Mouse (Mus musculus) heart, adult 2 months (tissue): ENCODE measurements at regions not wholly inside any gene's neighbourhood (a gene's known extent, or its start where the extent isn't known, plus 50 kb on each side); places are given as distances from the start of the nearest gene placed in this dataset.

Experiments
- DNase-seq, 2 experiments: peaks; one replicate each; pipeline ENCODE4 v3.0.0; 2021
- H3K27ac ChIP-seq: fragments of 200-600 bp; 2 replicates; pipeline ENCODE4 v1.8.1; 2022
- H3K27me3 ChIP-seq: fragments of 200-500 bp; 2 replicates; pipeline ENCODE4 v1.6.1; 2012; ENCODE audit warnings: mild to moderate bottlenecking, low read length, inconsistent platforms, mixed read lengths; ENCODE audit not compliant: control insufficient read depth, insufficient read depth
- H3K36me3 ChIP-seq: fragments of 200-500 bp; 2 replicates; pipeline ENCODE4 v1.6.1; 2012; ENCODE audit warnings: low read length, inconsistent platforms; ENCODE audit not compliant: control insufficient read depth, insufficient read depth
- H3K4me1 ChIP-seq: fragments of 200-500 bp; 2 replicates; pipeline ENCODE4 v1.6.1; 2011; ENCODE audit warnings: low read length; ENCODE audit not compliant: control insufficient read depth, insufficient read depth
- H3K4me3 ChIP-seq: fragments of 200-600 bp; 2 replicates; pipeline ENCODE4 v1.8.1; 2022
- H3K79me2 ChIP-seq: fragments of 200-500 bp; replicated peaks from 2 replicates; pipeline ENCODE4 v1.6.1; 2012; ENCODE audit warnings: mild to moderate bottlenecking, inconsistent platforms, low read length, moderate library complexity, mixed read lengths; ENCODE audit not compliant: control insufficient read depth, insufficient read depth
- H3K9ac ChIP-seq: fragments of 200-500 bp; 2 replicates; pipeline ENCODE4 v1.6.1; 2012; ENCODE audit warnings: low read depth, mild to moderate bottlenecking, control low read depth, inconsistent platforms, low read length, mixed read lengths
- CTCF ChIP-seq: fragments of 200-600 bp; IDR thresholded peaks from 2 replicates; pipeline ENCODE4 v1.8.1; 2022; ENCODE audit warnings: antibody characterized with exemption, mild to moderate bottlenecking, moderate library complexity
- EP300 ChIP-seq: fragments of 200-500 bp; IDR thresholded peaks from 2 replicates; pipeline ENCODE4 v1.6.1; 2011; ENCODE audit warnings: low read depth, low read length, control low read depth; ENCODE audit not compliant: insufficient read depth
- POLR2A ChIP-seq: fragments of 200-500 bp; IDR thresholded peaks from 2 replicates; pipeline ENCODE4 v1.6.1; 2011; ENCODE audit warnings: mild to moderate bottlenecking, low read depth, low read length, control low read depth; ENCODE audit not compliant: insufficient read depth
- WGBS: fragments of 180-500 bp; shearing (Covaris S2); methylation state at CpG from one replicate; pipeline ENCODE4 v1.1.7; 2018; 5-methylcytosine and 5-hydroxymethylcytosine counted together
- intact Hi-C: fragments of 180-260 bp; cut with DNase I; formaldehyde crosslinking; loops from one replicate; pipeline ENCODE4 v1.15.1; 2025

GRCm38 (mm10) chr8:107719656-107720055 lies 131.4 kb upstream of the Psmd7 start:
- DNase-seq: no peak
- WGBS: 62% methylated on average over 3 of the region's 3 CpGs
- TF ChIP-seq CTCF: peak; percentile 25; the same call in 1 of the 2 replicates
- TF ChIP-seq POLR2A: no peak
- TF ChIP-seq EP300: no peak

GRCm38 (mm10) chr8:107726716-107727115 lies 138.5 kb upstream of the Psmd7 start:
- DNase-seq: no peak
- intact Hi-C loops: no loop called here
- Histone ChIP-seq H3K36me3 (no peaks in the 10 kb centered on the region), H3K79me2 (no peaks in the 10 kb centered on the region), H3K27me3 (no peaks in the 10 kb centered on the region), H3K4me3 (no peak overlapping the region), H3K9ac (no peak overlapping the region), H3K27ac (no peak overlapping the region), H3K4me1 (no peaks in the 10 kb centered on the region)
- TF ChIP-seq EP300 (no peak), POLR2A (no peak), CTCF (no peak)
- 93% methylated on average over 1 of the region's 1 CpGs for WGBS

More at GRCm38 (mm10) chr8:107719656-107720055, 131.4 kb upstream of the Psmd7 start:
- H3K4me1 ChIP-seq: no peaks in the 10 kb centered on the region
- H3K27me3 ChIP-seq: no peaks in the 10 kb centered on the region
- no peaks in the 10 kb centered on the region for H3K36me3 ChIP-seq
- no peaks in the 10 kb centered on the region for H3K79me2 ChIP-seq
- intact Hi-C loops: no loop called here
- H3K4me3 ChIP-seq: no peak overlapping the region
- H3K27ac ChIP-seq: no peak overlapping the region
- H3K9ac ChIP-seq: no peak overlapping the region

- H3K9ac ChIP-seq: no peak overlapping the region
- intact Hi-C loops: no loop called here
- WGBS: 88% methylated on average over 6 of the region's 6 CpGs
- H3K27ac ChIP-seq: no peak overlapping the region
- H3K79me2 ChIP-seq: no peaks in the 10 kb centered on the region
- H3K36me3 ChIP-seq: no peaks in the 10 kb centered on the region
- no peak for DNase-seq
- no peaks in the 10 kb centered on the region for H3K27me3 ChIP-seq
- H3K4me3 ChIP-seq: no peak overlapping the region
- H3K4me1 ChIP-seq: no peaks in the 10 kb centered on the region
- TF ChIP-seq CTCF: no peak
These were observed 139.0 kb upstream of the Psmd7 start for GRCm38 (mm10) chr8:107727276-107727675.

- DNase-seq: no peak
- 59% methylated on average over 9 of the region's 9 CpGs for WGBS
- H3K4me3 ChIP-seq: no peak overlapping the region
- H3K4me1 ChIP-seq: no peaks in the 10 kb centered on the region
- H3K9ac ChIP-seq: no peak overlapping the region
- no peak overlapping the region for H3K27ac ChIP-seq
- H3K79me2 ChIP-seq: no peaks in the 10 kb centered on the region
- H3K36me3 ChIP-seq: no peaks in the 10 kb centered on the region
- intact Hi-C loops: no loop called here
- H3K27me3 ChIP-seq: no peaks in the 10 kb centered on the region
- TF ChIP-seq EP300 (no peak), CTCF (no peak), POLR2A (no peak)
These were observed 150.8 kb upstream of the Psmd7 start for GRCm38 (mm10) chr8:107739091-107739490.

- no peaks in the 10 kb centered on the region for H3K36me3 ChIP-seq
- DNase-seq: no peak
- no peak overlapping the region for H3K27ac ChIP-seq
- no peak for TF ChIP-seq POLR2A
- no peak for TF ChIP-seq CTCF
- no peak for TF ChIP-seq EP300
- H3K4me3 ChIP-seq: no peak overlapping the region
- intact Hi-C loops: no loop called here
- no peaks in the 10 kb centered on the region for H3K27me3 ChIP-seq
- H3K79me2 ChIP-seq: no peaks in the 10 kb centered on the region
- no peaks in the 10 kb centered on the region for H3K4me1 ChIP-seq
- WGBS: 73% methylated on average over 7 of the region's 7 CpGs
- no peak overlapping the region for H3K9ac ChIP-seq
These were observed 168.8 kb upstream of the Psmd7 start for GRCm38 (mm10) chr8:107757083-107757482.

GRCm38 (mm10) chr8:107758637-107759036 lies 170.4 kb upstream of the Psmd7 start:
- Histone ChIP-seq H3K27me3 (no peaks in the 10 kb centered on the region), H3K4me3 (no peak overlapping the region), H3K79me2 (no peaks in the 10 kb centered on the region), H3K4me1 (no peaks in the 10 kb centered on the region), H3K9ac (no peak overlapping the region), H3K27ac (no peak overlapping the region), H3K36me3 (no peaks in the 10 kb centered on the region)
- DNase-seq: no peak
- intact Hi-C loops: no loop called here
- peak; percentile 30 for TF ChIP-seq CTCF
- no peak for TF ChIP-seq EP300
- no peak for TF ChIP-seq POLR2A
- 66% methylated on average over 1 of the region's 1 CpGs for WGBS

- Histone ChIP-seq H3K27ac (no peak overlapping the region), H3K4me1 (no peaks in the 10 kb centered on the region), H3K36me3 (no peaks in the 10 kb centered on the region), H3K9ac (no peak overlapping the region), H3K4me3 (no peak overlapping the region), H3K27me3 (no peaks in the 10 kb centered on the region), H3K79me2 (no peaks in the 10 kb centered on the region)
- WGBS: 23% methylated on average over 5 of the region's 5 CpGs
- TF ChIP-seq CTCF: no peak
- intact Hi-C loops: no loop called here
- no peak for DNase-seq
These were observed 165.5 kb upstream of the Zfhx3 start for GRCm38 (mm10) chr8:107776906-107777305.
